Mouse (Mus musculus) neural tube, embryonic 13.5 days (tissue): Measurements from ENCODE around the gene Sik3. TPM values are rescaled to one million over a fixed set of nuclear protein-coding genes. Genes with fewer than 3 reads are reported as not detected.

Experiments used
- ATAC-seq: fragments of 200-750 bp; cut with Nextera tagmentation; 2 replicates; pipeline ENCODE4 v1.8.0; 2017; ENCODE audit warnings: low read depth, mild to moderate bottlenecking, moderate TSS enrichment, moderate library complexity
- H3K27ac ChIP-seq: fragments of 300-500 bp; sonication (generic); replicated peaks from 2 replicates; pipeline ENCODE4 v1.5.1; 2015; ENCODE audit warnings: moderate library complexity, mild to moderate bottlenecking, inconsistent platforms
- H3K27me3 ChIP-seq: fragments of 300-500 bp; sonication (generic); 2 replicates; pipeline ENCODE4 v1.6.1; 2015; ENCODE audit warnings: mild to moderate bottlenecking, inconsistent platforms
- H3K36me3 ChIP-seq: fragments of 300-500 bp; sonication (generic); 2 replicates; pipeline ENCODE4 v1.6.1; 2015; ENCODE audit warnings: mild to moderate bottlenecking, inconsistent platforms
- H3K4me1 ChIP-seq: fragments of 300-500 bp; sonication (generic); replicated peaks from 2 replicates; pipeline ENCODE4 v1.6.1; 2015; ENCODE audit warnings: inconsistent platforms
- H3K4me2 ChIP-seq: fragments of 300-500 bp; sonication (generic); 2 replicates; pipeline ENCODE4 v1.6.1; 2015; ENCODE audit warnings: inconsistent platforms, mild to moderate bottlenecking, moderate library complexity
- H3K4me3 ChIP-seq: fragments of 300-500 bp; sonication (generic); 2 replicates; pipeline ENCODE4 v1.5.1; 2015; ENCODE audit warnings: mild to moderate bottlenecking, inconsistent platforms
- H3K9ac ChIP-seq: fragments of 300-500 bp; sonication (generic); 2 replicates; pipeline ENCODE4 v1.6.1; 2015; ENCODE audit warnings: moderate library complexity, mild to moderate bottlenecking, inconsistent platforms
- H3K9me3 ChIP-seq: fragments of 300-500 bp; sonication (generic); 2 replicates; pipeline ENCODE4 v1.6.1; 2016; ENCODE audit warnings: inconsistent platforms
- WGBS: fragments of 180-500 bp; shearing (Covaris S2); methylation state at CpG from one replicate; pipeline ENCODE4 v1.1.7; 2015; 5-methylcytosine and 5-hydroxymethylcytosine counted together
- polyA plus RNA-seq: library from polyadenylated mRNA; unstranded; fragments of >200 nt; fragmentation: Nextera tagmentation; extraction: Ambion mirVana; gene quantifications from 2 replicates; pipeline ENCODE4 v1.2.1, GENCODE M21; 2015

Gene Sik3
- polyA plus RNA-seq, 1 experiment from 2014 or later, result 9.4 TPM

- WGBS, result 89% methylated on average over 10 of the region's 10 CpGs
- H3K9me3 ChIP-seq, result no peaks in the 10 kb centered on the region
- H3K4me2 ChIP-seq, result no peak overlapping the region
- no peaks in the 10 kb centered on the region for H3K36me3 ChIP-seq
- no peaks in the 10 kb centered on the region for H3K27me3 ChIP-seq
- ATAC-seq, result no peak
- no peaks in the 10 kb centered on the region for H3K4me1 ChIP-seq
- no peak overlapping the region for H3K4me3 ChIP-seq
- no peak overlapping the region for H3K27ac ChIP-seq
- H3K9ac ChIP-seq, result no peak overlapping the region
Measured at GRCm38 (mm10) chr9:46256658-46257385, 244.2 kb downstream of the Sik3 start.

GRCm38 (mm10) chr9:46257546-46257945, 244.9 kb downstream of the Sik3 start:
- Histone ChIP-seq H3K9me3 (no peaks in the 10 kb centered on the region), H3K4me3 (no peak overlapping the region), H3K4me1 (no peaks in the 10 kb centered on the region), H3K4me2 (no peak overlapping the region), H3K36me3 (no peaks in the 10 kb centered on the region), H3K9ac (no peak overlapping the region), H3K27me3 (no peaks in the 10 kb centered on the region), H3K27ac (no peak overlapping the region)
- 89% methylated on average over 3 of the region's 3 CpGs for WGBS
- no peak for ATAC-seq

GRCm38 (mm10) chr9:46259111-46259510, 246.5 kb downstream of the Sik3 start:
- Histone ChIP-seq H3K4me2 (no peak overlapping the region), H3K27me3 (no peaks in the 10 kb centered on the region), H3K4me1 (no peaks in the 10 kb centered on the region), H3K9me3 (no peaks in the 10 kb centered on the region), H3K36me3 (no peaks in the 10 kb centered on the region), H3K27ac (no peak overlapping the region), H3K4me3 (no peak overlapping the region), H3K9ac (no peak overlapping the region)
- WGBS, result 89% methylated on average over 6 of the region's 6 CpGs
- ATAC-seq, result no peak

- Histone ChIP-seq H3K4me1 (no peaks in the 10 kb centered on the region), H3K9me3 (no peaks in the 10 kb centered on the region), H3K9ac (no peak overlapping the region), H3K4me3 (no peak overlapping the region), H3K4me2 (no peak overlapping the region), H3K27ac (no peak overlapping the region), H3K36me3 (no peaks in the 10 kb centered on the region), H3K27me3 (no peaks in the 10 kb centered on the region)
- 90% methylated on average over 7 of the region's 7 CpGs for WGBS
- no peak for ATAC-seq
Measured at GRCm38 (mm10) chr9:46261131-46261530, 248.5 kb downstream of the Sik3 start.

GRCm38 (mm10) chr9:46268343-46268873, 255.8 kb downstream of the Sik3 start, which contains the start of gene Apoa5:
Apoa5 (plus strand) TSS chr9:46268633.
- H3K9ac ChIP-seq, result no peak within 1 kb of the TSS
- WGBS, result 59% methylated on average over 7 of the region's 7 CpGs
- peaks cover under 1% of the 10 kb centered on the region for H3K4me1 ChIP-seq
- no peaks in the 10 kb centered on the region for H3K36me3 ChIP-seq
- no peaks in the 10 kb centered on the region for H3K9me3 ChIP-seq
- H3K4me3 ChIP-seq, result no peak within 1 kb of the TSS
- no peak within 1 kb of the TSS for H3K4me2 ChIP-seq
- peaks cover 33% of the 10 kb centered on the region for H3K27me3 ChIP-seq
- no peak within 1 kb of the TSS for H3K27ac ChIP-seq
- no peak for ATAC-seq

- Histone ChIP-seq H3K4me2 (no peak overlapping the region), H3K4me3 (no peak overlapping the region), H3K9ac (no peak overlapping the region), H3K9me3 (no peaks in the 10 kb centered on the region), H3K4me1 (peaks cover 8% of the 10 kb centered on the region), H3K36me3 (no peaks in the 10 kb centered on the region), H3K27me3 (peaks cover 33% of the 10 kb centered on the region), H3K27ac (no peak overlapping the region)
- WGBS, result 79% methylated on average over 5 of the region's 5 CpGs
- no peak for ATAC-seq
Measured at GRCm38 (mm10) chr9:46269125-46269524, 256.5 kb downstream of the Sik3 start.

- Histone ChIP-seq H3K9ac (no peak overlapping the region), H3K36me3 (peaks cover 15% of the 10 kb centered on the region), H3K9me3 (no peaks in the 10 kb centered on the region), H3K27ac (no peak overlapping the region), H3K27me3 (peaks cover 33% of the 10 kb centered on the region), H3K4me2 (no peak overlapping the region), H3K4me3 (no peak overlapping the region), H3K4me1 (peaks cover 14% of the 10 kb centered on the region)
- WGBS, result 91% methylated on average over 4 of the region's 4 CpGs
- no peak for ATAC-seq
Measured at GRCm38 (mm10) chr9:46270782-46271181, 258.2 kb downstream of the Sik3 start.

GRCm38 (mm10) chr9:46272070-46272469, 259.4 kb downstream of the Sik3 start:
- peaks cover 33% of the 10 kb centered on the region for H3K27me3 ChIP-seq
- peaks cover 14% of the 10 kb centered on the region for H3K4me1 ChIP-seq
- no peaks in the 10 kb centered on the region for H3K9me3 ChIP-seq
- peak overlapping the region; percentile 90; the same call in 1 of the 2 replicates for H3K4me2 ChIP-seq
- no peak overlapping the region for H3K27ac ChIP-seq
- H3K4me3 ChIP-seq, result no peak overlapping the region
- H3K9ac ChIP-seq, result no peak overlapping the region
- no peak for ATAC-seq
- whole genome bisulfite sequencing, result 90% methylated on average over 9 of the region's 9 CpGs
- peaks cover 28% of the 10 kb centered on the region for H3K36me3 ChIP-seq

- Histone ChIP-seq H3K9me3 (no peaks in the 10 kb centered on the region), H3K4me2 (peak within 1 kb of the TSS; percentile 90), H3K36me3 (peaks cover 36% of the 10 kb centered on the region), H3K4me3 (peak within 1 kb of the TSS; percentile 76), H3K9ac (peak within 1 kb of the TSS; percentile 77), H3K27ac (peak within 1 kb of the TSS; percentile 57), H3K4me1 (peaks cover 14% of the 10 kb centered on the region), H3K27me3 (peaks cover 27% of the 10 kb centered on the region)
- peak; percentile 98 for ATAC-seq
- 5% methylated on average over 45 of the region's 45 CpGs for WGBS
Measured at GRCm38 (mm10) chr9:46272677-46273454, 260.2 kb downstream of the Sik3 start, which contains the start of gene Zpr1. Zpr1 (plus strand) TSS chr9:46273064.

Other genes with a start within 250 kb of the Sik3 start
- gene Cep164, start 184.1 kb upstream of the Sik3 start, polyA plus RNA-seq, result 13.8 and 15.2 TPM in 2 replicates
- 44.9 and 49.2 TPM in 2 replicates for gene Bace1, start 174.2 kb upstream of the Sik3 start, polyA plus RNA-seq
- gene Pcsk7, start 106.3 kb upstream of the Sik3 start, polyA plus RNA-seq, result 23.8 and 25.2 TPM in 2 replicates
- 82.3 and 96.2 TPM in 2 replicates for gene Rnf214, start 105.9 kb upstream of the Sik3 start, polyA plus RNA-seq
- gene Tagln, start 76.8 kb upstream of the Sik3 start, polyA plus RNA-seq, result 9.8 and 10.8 TPM in 2 replicates
- gene Sidt2, start 57.6 kb upstream of the Sik3 start, polyA plus RNA-seq, result 39.2 and 44.2 TPM in 2 replicates
- 282 and 301 TPM in 2 replicates for gene Pafah1b2, start 130 bp upstream of the Sik3 start, polyA plus RNA-seq
- 3.2 and 3.8 TPM in 2 replicates for gene Apoa1, start 215.8 kb downstream of the Sik3 start, polyA plus RNA-seq
- gene Apoc3, start 222.8 kb downstream of the Sik3 start, polyA plus RNA-seq, result not detected in 2 replicates
- 0.14 TPM in 1 of 2 replicates, not detected in the other for gene Apoa4, start 227.9 kb downstream of the Sik3 start, polyA plus RNA-seq